Mouse (Mus musculus): ENCODE results near the gene Ssh2. TPM values are rescaled to one million over a fixed set of nuclear protein-coding genes. Genes with fewer than 3 reads are reported as not detected.
A peak's percentile ranks its signal among the peaks of the same experiment; 100 is the strongest.

Ssh2 gene
- polyA plus RNA-seq, 1 experiment from 2014 or later, result 13.0 TPM

- Histone ChIP-seq H3K9me3 (ENCODE audit: control insufficient read depth, low read length) (no peaks in the 10 kb centered on the region), H3K4me1 (ENCODE audit: control insufficient read depth, insufficient read depth, low read length) (peaks cover 36% of the 10 kb centered on the region), H3K27ac (ENCODE audit: low read depth, low read length) (no peak overlapping the region), H3K4me3 (ENCODE audit: low read depth, low read length) (no peak overlapping the region), H3K27me3 (ENCODE audit: control insufficient read depth, insufficient read depth, low read length) (no peaks in the 10 kb centered on the region), H3K36me3 (ENCODE audit: control insufficient read depth, insufficient read depth, low read length) (no peaks in the 10 kb centered on the region), H3K4me2 (no peak overlapping the region), H3K9ac (ENCODE audit: low read length) (no peak overlapping the region)
- WGBS, result 66% methylated on average over 6 of the region's 6 CpGs
- ATAC-seq (ENCODE audit: low FRiP score) (no peak), DNase-seq (ENCODE audit: low spot score, missing footprints) (no peak)
Measured at GRCm38 (mm10) chr11:77485229-77485628, 269.1 kb downstream of the Ssh2 start.

GRCm38 (mm10) chr11:77486798-77487197 lies 270.7 kb downstream of the Ssh2 start:
- no peak overlapping the region for H3K4me3 ChIP-seq (ENCODE audit: low read depth, low read length)
- no peaks in the 10 kb centered on the region for H3K27me3 ChIP-seq (ENCODE audit: control insufficient read depth, insufficient read depth, low read length)
- peaks cover 47% of the 10 kb centered on the region for H3K4me1 ChIP-seq (ENCODE audit: control insufficient read depth, insufficient read depth, low read length)
- no peak overlapping the region; the same call in 1 of the 2 replicates for H3K9ac ChIP-seq (ENCODE audit: low read length)
- H3K9me3 ChIP-seq (ENCODE audit: control insufficient read depth, low read length), result no peaks in the 10 kb centered on the region
- WGBS, result 77% methylated on average over 5 of the region's 5 CpGs
- DNase-seq (ENCODE audit: low spot score, missing footprints) (no peak), ATAC-seq (ENCODE audit: low FRiP score) (no peak)
- H3K4me2 ChIP-seq, result peak overlapping the region; percentile 9; the same call in 1 of the 2 replicates
- no peak overlapping the region for H3K27ac ChIP-seq (ENCODE audit: low read depth, low read length)
- H3K36me3 ChIP-seq (ENCODE audit: control insufficient read depth, insufficient read depth, low read length), result no peaks in the 10 kb centered on the region

GRCm38 (mm10) chr11:77488771-77489581 lies 272.9 kb downstream of the Ssh2 start:
- no peak overlapping the region for H3K27ac ChIP-seq (ENCODE audit: low read depth, low read length)
- DNase-seq (ENCODE audit: low spot score, missing footprints) (peak; percentile 95), ATAC-seq (ENCODE audit: low FRiP score) (0 out of 2 replicates have a peak, but pooled peaks have one; percentile 0)
- peak overlapping the region; percentile 90 for H3K4me2 ChIP-seq
- H3K9me3 ChIP-seq (ENCODE audit: control insufficient read depth, low read length), result no peaks in the 10 kb centered on the region
- no peaks in the 10 kb centered on the region for H3K27me3 ChIP-seq (ENCODE audit: control insufficient read depth, insufficient read depth, low read length)
- H3K9ac ChIP-seq (ENCODE audit: low read length), result peak overlapping the region; percentile 96
- 2% methylated on average over 55 of the region's 55 CpGs for WGBS
- H3K4me3 ChIP-seq (ENCODE audit: low read depth, low read length), result peak overlapping the region; percentile 90
- no peaks in the 10 kb centered on the region for H3K36me3 ChIP-seq (ENCODE audit: control insufficient read depth, insufficient read depth, low read length)
- H3K4me1 ChIP-seq (ENCODE audit: control insufficient read depth, insufficient read depth, low read length), result peaks cover 57% of the 10 kb centered on the region

GRCm38 (mm10) chr11:77489591-77490235 lies 273.6 kb downstream of the Ssh2 start, which contains the start of gene Ankrd13b:
Ankrd13b (minus strand) TSS chr11:77489678.
- peak within 1 kb of the TSS; percentile 57; the same call in 1 of the 2 replicates for H3K27ac ChIP-seq (ENCODE audit: low read depth, low read length)
- H3K27me3 ChIP-seq (ENCODE audit: control insufficient read depth, insufficient read depth, low read length), result no peaks in the 10 kb centered on the region
- no peaks in the 10 kb centered on the region for H3K9me3 ChIP-seq (ENCODE audit: control insufficient read depth, low read length)
- peak within 1 kb of the TSS; percentile 90 for H3K4me2 ChIP-seq
- peak; percentile 97 for DNase-seq (ENCODE audit: low spot score, missing footprints)
- peaks cover 65% of the 10 kb centered on the region for H3K4me1 ChIP-seq (ENCODE audit: control insufficient read depth, insufficient read depth, low read length)
- WGBS, result under 1% methylated on average over 60 of the region's 87 CpGs
- ATAC-seq (ENCODE audit: low FRiP score), result peak; percentile 67
- peak within 1 kb of the TSS; percentile 90 for H3K4me3 ChIP-seq (ENCODE audit: low read depth, low read length)
- no peaks in the 10 kb centered on the region for H3K36me3 ChIP-seq (ENCODE audit: control insufficient read depth, insufficient read depth, low read length)
- peak within 1 kb of the TSS; percentile 96 for H3K9ac ChIP-seq (ENCODE audit: low read length)

DNA sequence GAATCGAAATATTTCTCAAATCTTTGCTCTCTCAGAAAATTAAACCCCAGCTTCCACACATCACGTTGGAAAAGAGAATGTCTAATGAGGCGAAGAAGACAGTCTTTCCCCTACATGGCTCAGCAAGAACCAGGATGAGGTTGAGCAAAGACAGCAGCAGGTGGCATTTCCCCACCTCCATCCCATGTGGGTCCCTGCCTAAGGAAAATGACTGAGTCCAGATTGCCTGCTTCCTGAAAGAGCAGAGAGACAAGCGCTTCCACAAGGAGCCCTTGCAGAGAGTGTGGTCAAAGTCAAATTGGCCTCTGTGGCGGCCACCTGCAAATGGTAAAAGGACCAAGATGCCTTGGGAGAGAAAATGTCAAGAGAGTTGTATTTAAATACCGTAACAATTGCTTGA lies 274.4 kb downstream of the Ssh2 start:
- Histone ChIP-seq H3K4me1 (ENCODE audit: control insufficient read depth, insufficient read depth, low read length) (peaks cover 69% of the 10 kb centered on the region), H3K4me3 (ENCODE audit: low read depth, low read length) (0 out of 2 replicates have a peak overlapping the region, but pooled peaks have one; percentile 90), H3K9me3 (ENCODE audit: control insufficient read depth, low read length) (no peaks in the 10 kb centered on the region), H3K4me2 (peak overlapping the region; percentile 90), H3K27ac (ENCODE audit: low read depth, low read length) (no peak overlapping the region), H3K36me3 (ENCODE audit: control insufficient read depth, insufficient read depth, low read length) (no peaks in the 10 kb centered on the region), H3K9ac (ENCODE audit: low read length) (peak overlapping the region; percentile 96; the same call in 1 of the 2 replicates), H3K27me3 (ENCODE audit: control insufficient read depth, insufficient read depth, low read length) (no peaks in the 10 kb centered on the region)
- DNase-seq (ENCODE audit: low spot score, missing footprints) (no peak), ATAC-seq (ENCODE audit: low FRiP score) (no peak)
- 68% methylated on average over 6 of the region's 6 CpGs for WGBS

DNA sequence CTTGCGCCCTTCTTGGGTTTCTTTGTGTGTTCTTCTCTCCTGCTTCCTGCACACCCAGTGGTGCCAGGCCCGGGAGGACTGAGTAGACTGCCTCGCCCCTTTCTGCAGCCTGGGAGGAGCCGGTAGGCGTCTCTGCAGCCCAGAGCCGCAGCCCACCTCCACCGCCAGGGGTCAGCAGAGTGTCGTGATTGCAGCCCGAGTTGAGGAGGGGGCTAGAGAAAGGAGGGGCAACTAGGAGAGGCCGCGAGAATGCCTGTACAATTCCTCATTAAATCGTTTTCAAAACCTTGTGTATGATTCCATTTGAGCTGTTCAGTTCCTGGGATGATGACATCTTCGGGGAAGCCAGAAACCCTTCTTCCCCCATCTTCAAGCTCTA lies 275.0 kb downstream of the Ssh2 start:
- peak overlapping the region; percentile 85 for H3K4me2 ChIP-seq
- H3K36me3 ChIP-seq (ENCODE audit: control insufficient read depth, insufficient read depth, low read length), result no peaks in the 10 kb centered on the region
- H3K9ac ChIP-seq (ENCODE audit: low read length), result peak overlapping the region; percentile 94
- DNase-seq (ENCODE audit: low spot score, missing footprints) (peak; percentile 100), ATAC-seq (ENCODE audit: low FRiP score) (peak; percentile 68)
- peaks cover 66% of the 10 kb centered on the region for H3K4me1 ChIP-seq (ENCODE audit: control insufficient read depth, insufficient read depth, low read length)
- peak overlapping the region; percentile 96 for H3K4me3 ChIP-seq (ENCODE audit: low read depth, low read length)
- 2% methylated on average over 13 of the region's 13 CpGs for WGBS
- no peak overlapping the region for H3K27ac ChIP-seq (ENCODE audit: low read depth, low read length)
- no peaks in the 10 kb centered on the region for H3K9me3 ChIP-seq (ENCODE audit: control insufficient read depth, low read length)
- no peaks in the 10 kb centered on the region for H3K27me3 ChIP-seq (ENCODE audit: control insufficient read depth, insufficient read depth, low read length)

- Histone ChIP-seq H3K9me3 (ENCODE audit: control insufficient read depth, low read length) (no peaks in the 10 kb centered on the region), H3K4me2 (peak overlapping the region; percentile 85), H3K4me1 (ENCODE audit: control insufficient read depth, insufficient read depth, low read length) (peaks cover 66% of the 10 kb centered on the region), H3K36me3 (ENCODE audit: control insufficient read depth, insufficient read depth, low read length) (no peaks in the 10 kb centered on the region), H3K27me3 (ENCODE audit: control insufficient read depth, insufficient read depth, low read length) (no peaks in the 10 kb centered on the region), H3K27ac (ENCODE audit: low read depth, low read length) (peak overlapping the region; percentile 56; the same call in 1 of the 2 replicates), H3K9ac (ENCODE audit: low read length) (peak overlapping the region; percentile 94), H3K4me3 (ENCODE audit: low read depth, low read length) (peak overlapping the region; percentile 96)
- ATAC-seq (ENCODE audit: low FRiP score) (peak; percentile 65), DNase-seq (ENCODE audit: low spot score, missing footprints) (no peak)
- WGBS, result under 1% methylated on average over 23 of the region's 23 CpGs
Measured at GRCm38 (mm10) chr11:77491502-77492291, 275.6 kb downstream of the Ssh2 start.

GRCm38 (mm10) chr11:77492311-77492871 lies 276.3 kb downstream of the Ssh2 start:
- Histone ChIP-seq H3K36me3 (ENCODE audit: control insufficient read depth, insufficient read depth, low read length) (no peaks in the 10 kb centered on the region), H3K9ac (ENCODE audit: low read length) (peak overlapping the region; percentile 94), H3K27me3 (ENCODE audit: control insufficient read depth, insufficient read depth, low read length) (no peaks in the 10 kb centered on the region), H3K4me1 (ENCODE audit: control insufficient read depth, insufficient read depth, low read length) (peaks cover 64% of the 10 kb centered on the region), H3K9me3 (ENCODE audit: control insufficient read depth, low read length) (no peaks in the 10 kb centered on the region), H3K4me2 (peak overlapping the region; percentile 85), H3K4me3 (ENCODE audit: low read depth, low read length) (peak overlapping the region; percentile 96), H3K27ac (ENCODE audit: low read depth, low read length) (peak overlapping the region; percentile 35)
- under 1% methylated on average over 14 of the region's 18 CpGs for WGBS
- ATAC-seq (ENCODE audit: low FRiP score), result no peak
- DNase-seq (ENCODE audit: low spot score, missing footprints), result no peak

Measured in midbrain, embryonic 11.5 days (tissue).